Mouse (Mus musculus): ENCODE data around the gene Zfp866.

Zfp866 gene

GRCm38 (mm10) chr8:69715366-69715765 is 75.6 kb downstream of the Zfp866 start:
- DNase-seq, result no peak

GRCm38 (mm10) chr8:69713516-69713915 is 77.5 kb downstream of the Zfp866 start:
- DNase-seq, result no peak
